Mouse (Mus musculus) cerebellum, adult 2 months (tissue): ENCODE measurements around the gene Chil1.

Source experiments
- CTCF ChIP-seq: fragments of 200-500 bp; IDR thresholded peaks from 2 replicates; pipeline ENCODE4 v1.5.1; 2011; ENCODE audit warnings: low read depth, mild to moderate bottlenecking, control low read depth, low read length, moderate library complexity, borderline replicate concordance; ENCODE audit not compliant: insufficient read depth
- POLR2A ChIP-seq: fragments of 200-500 bp; IDR thresholded peaks from 2 replicates; pipeline ENCODE4 v1.6.1; 2011; ENCODE audit warnings: low read length, control low read depth, borderline replicate concordance; ENCODE audit not compliant: insufficient read depth

DNA sequence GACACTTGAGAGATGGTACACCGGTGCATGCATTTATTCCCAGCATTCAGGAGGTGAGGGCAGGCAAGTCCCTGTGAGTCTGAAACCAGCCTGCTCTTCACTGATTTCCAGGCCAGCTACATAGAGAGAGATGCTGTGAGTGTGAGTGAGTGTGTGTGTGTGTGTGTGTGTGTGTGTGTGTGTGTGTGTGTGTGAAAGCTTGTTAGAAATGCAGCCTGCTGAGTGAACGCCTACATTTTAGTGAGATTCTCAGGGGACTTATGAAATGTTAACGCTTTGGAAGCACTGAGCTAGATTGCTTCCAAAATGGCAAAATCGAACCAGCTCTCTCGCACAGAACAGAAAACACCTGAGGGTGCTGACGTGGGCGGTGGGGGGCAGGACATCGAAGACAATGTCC, 35.9 kb upstream of the Chil1 start:
- TF ChIP-seq CTCF = no peak
- TF ChIP-seq POLR2A = no peak
